Mouse (Mus musculus) midbrain, embryonic 16.5 days (tissue): ENCODE measurements around the gene Bcar1. TPM values are rescaled to one million over a fixed set of nuclear protein-coding genes. Genes with fewer than 3 reads are reported as not detected.

Source experiments
- ATAC-seq: fragments of 200-750 bp; cut with Nextera tagmentation; 2 replicates; pipeline ENCODE4 v1.8.0; 2017; ENCODE audit warnings: moderate TSS enrichment
- H3K27ac ChIP-seq: fragments of 300-500 bp; sonication (generic); 2 replicates; pipeline ENCODE4 v1.5.1; 2014; ENCODE audit warnings: mild to moderate bottlenecking, low read length, mixed read lengths
- H3K27me3 ChIP-seq: fragments of 300-500 bp; sonication (generic); 2 replicates; pipeline ENCODE4 v1.6.1; 2014; ENCODE audit warnings: low read depth, low read length, mixed read lengths; ENCODE audit not compliant: control insufficient read depth, insufficient read depth
- H3K36me3 ChIP-seq: fragments of 300-500 bp; sonication (generic); 2 replicates; pipeline ENCODE4 v1.6.1; 2014; ENCODE audit warnings: mild to moderate bottlenecking, low read length, moderate library complexity, mixed read lengths; ENCODE audit not compliant: control insufficient read depth, insufficient read depth
- H3K4me1 ChIP-seq: fragments of 300-500 bp; sonication (generic); 2 replicates; pipeline ENCODE4 v1.6.1; 2014; ENCODE audit warnings: mild to moderate bottlenecking, low read length, mixed read lengths; ENCODE audit not compliant: control insufficient read depth, insufficient read depth
- H3K4me2 ChIP-seq: fragments of 300-500 bp; sonication (generic); 2 replicates; pipeline ENCODE4 v1.6.1; 2014; ENCODE audit warnings: mild to moderate bottlenecking, low read length, mixed read lengths
- H3K4me3 ChIP-seq: fragments of 300-500 bp; sonication (generic); 2 replicates; pipeline ENCODE4 v1.5.1; 2014; ENCODE audit warnings: low read depth, mild to moderate bottlenecking, low read length, moderate library complexity, mixed read lengths
- H3K9ac ChIP-seq: fragments of 300-500 bp; sonication (generic); 2 replicates; pipeline ENCODE4 v1.6.1; 2014; ENCODE audit warnings: low read depth, low read length, mixed read lengths
- H3K9me3 ChIP-seq: fragments of 300-500 bp; sonication (generic); replicated peaks from 2 replicates; pipeline ENCODE4 v1.6.1; 2014; ENCODE audit warnings: mild to moderate bottlenecking, low read length, mixed read lengths; ENCODE audit not compliant: control insufficient read depth, poor library complexity, severe bottlenecking
- WGBS: fragments of 180-500 bp; shearing (Covaris S2); extraction: QIAGEN DNeasy Blood & Tissue Kit; methylation state at CpG from one replicate; pipeline ENCODE4 v1.1.7; 2014; 5-methylcytosine and 5-hydroxymethylcytosine counted together
- polyA plus RNA-seq: library from polyadenylated mRNA; unstranded; fragments of >200 nt; fragmentation: Nextera tagmentation; extraction: Ambion mirVana; gene quantifications from 2 replicates; pipeline ENCODE4 v1.2.1, GENCODE M21; 2015

Bcar1 gene
- polyA plus RNA-seq, 1 experiment from 2014 or later = 43.3 TPM

DNA sequence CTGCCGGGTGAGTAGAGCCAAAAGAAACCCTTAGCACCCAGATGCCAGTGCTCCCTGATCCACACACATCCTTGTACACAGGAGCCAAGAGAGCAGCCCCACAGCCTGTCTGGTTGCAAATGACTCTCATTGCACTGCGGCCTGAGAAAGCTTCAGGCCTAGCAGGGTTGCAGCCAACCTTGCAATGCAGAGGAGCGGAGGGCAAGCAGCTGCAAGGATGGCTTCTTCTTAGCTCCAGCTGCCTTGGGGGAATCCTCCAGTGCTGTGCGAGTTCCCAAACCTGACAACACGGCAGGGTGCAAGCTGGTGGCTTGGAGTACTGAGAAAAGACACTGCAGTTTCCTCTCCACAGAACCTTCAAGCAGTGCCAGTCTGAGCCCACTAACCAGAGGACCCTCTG lies 15.1 kb downstream of the Bcar1 start:
- H3K36me3 ChIP-seq = no peaks in the 10 kb centered on the region
- no peak for ATAC-seq
- no peak overlapping the region for H3K4me2 ChIP-seq
- no peak overlapping the region for H3K27ac ChIP-seq
- 73% methylated on average over 5 of the region's 5 CpGs for WGBS
- no peak overlapping the region for H3K4me3 ChIP-seq
- no peaks in the 10 kb centered on the region for H3K27me3 ChIP-seq
- no peaks in the 10 kb centered on the region for H3K9me3 ChIP-seq
- no peak overlapping the region for H3K9ac ChIP-seq
- peaks cover 33% of the 10 kb centered on the region for H3K4me1 ChIP-seq

DNA sequence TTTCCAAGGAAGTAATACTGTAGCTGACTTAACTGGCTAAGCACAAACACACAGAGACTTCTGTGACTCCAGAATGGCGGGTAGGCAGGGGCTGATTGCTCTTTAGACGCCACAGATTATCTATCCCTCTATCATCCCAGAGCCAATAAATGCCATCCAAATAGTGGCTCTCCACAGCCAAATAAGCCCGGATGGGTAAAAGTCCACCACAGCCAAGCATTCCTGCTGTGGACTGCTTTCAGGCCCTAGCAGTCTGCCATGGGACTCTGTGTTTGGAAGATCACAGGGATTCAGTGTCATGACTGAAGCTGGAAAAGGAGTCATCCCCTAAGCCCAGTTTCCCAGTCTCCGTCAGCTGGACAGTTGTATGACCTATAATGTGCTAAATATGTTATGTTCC lies 16.1 kb downstream of the Bcar1 start:
- no peaks in the 10 kb centered on the region for H3K9me3 ChIP-seq
- no peak overlapping the region for H3K27ac ChIP-seq
- no peak overlapping the region for H3K9ac ChIP-seq
- WGBS = 86% methylated on average over 4 of the region's 4 CpGs
- no peaks in the 10 kb centered on the region for H3K36me3 ChIP-seq
- no peak for ATAC-seq
- H3K4me1 ChIP-seq = peaks cover 24% of the 10 kb centered on the region
- H3K4me2 ChIP-seq = no peak overlapping the region
- H3K4me3 ChIP-seq = no peak overlapping the region
- H3K27me3 ChIP-seq = no peaks in the 10 kb centered on the region

DNA sequence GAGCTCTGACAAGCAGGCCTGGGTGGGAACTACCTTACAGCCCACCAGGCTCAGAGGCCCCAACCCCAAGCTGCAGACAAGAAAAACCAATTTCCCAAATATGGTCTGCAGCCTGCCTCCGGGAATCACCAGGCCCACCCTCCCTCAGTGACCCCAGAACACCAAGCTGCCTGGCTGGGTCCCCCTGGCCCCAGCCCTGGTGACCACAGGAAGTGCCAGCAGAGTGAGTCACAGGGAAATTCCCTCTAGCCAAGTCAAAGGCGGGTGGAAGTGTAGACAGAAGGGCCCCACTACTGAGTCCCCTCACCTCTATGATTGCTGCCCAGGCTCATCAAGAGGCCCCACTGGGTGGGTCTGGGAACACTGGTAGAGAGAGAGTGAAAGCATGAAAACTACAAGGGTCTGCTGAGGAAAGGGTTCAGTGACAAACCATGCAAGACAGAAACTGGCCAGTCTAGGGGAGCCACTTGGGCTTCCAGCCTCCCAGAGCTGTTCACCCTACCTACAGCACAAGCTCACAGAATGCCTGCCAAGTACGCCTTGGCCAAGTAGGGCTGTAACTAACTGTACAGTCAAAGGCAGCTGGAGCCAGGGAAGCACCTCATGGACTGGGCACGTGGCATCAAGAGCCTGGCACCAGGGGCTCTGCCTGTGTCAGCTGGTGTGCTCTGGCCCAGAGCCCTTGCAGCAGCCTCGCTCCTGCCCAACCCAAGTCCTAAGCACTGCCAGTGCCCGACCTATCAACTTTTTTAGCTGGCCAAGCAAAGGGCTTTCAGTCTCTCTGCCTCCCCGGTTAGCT lies 17.3 kb downstream of the Bcar1 start:
- no peaks in the 10 kb centered on the region for H3K9me3 ChIP-seq
- no peaks in the 10 kb centered on the region for H3K36me3 ChIP-seq
- 77% methylated on average over 7 of the region's 7 CpGs for WGBS
- H3K9ac ChIP-seq = no peak overlapping the region
- H3K4me3 ChIP-seq = no peak overlapping the region
- no peak overlapping the region for H3K27ac ChIP-seq
- H3K4me2 ChIP-seq = no peak overlapping the region
- no peaks in the 10 kb centered on the region for H3K27me3 ChIP-seq
- H3K4me1 ChIP-seq = peaks cover 19% of the 10 kb centered on the region
- ATAC-seq = peak; percentile 78

DNA sequence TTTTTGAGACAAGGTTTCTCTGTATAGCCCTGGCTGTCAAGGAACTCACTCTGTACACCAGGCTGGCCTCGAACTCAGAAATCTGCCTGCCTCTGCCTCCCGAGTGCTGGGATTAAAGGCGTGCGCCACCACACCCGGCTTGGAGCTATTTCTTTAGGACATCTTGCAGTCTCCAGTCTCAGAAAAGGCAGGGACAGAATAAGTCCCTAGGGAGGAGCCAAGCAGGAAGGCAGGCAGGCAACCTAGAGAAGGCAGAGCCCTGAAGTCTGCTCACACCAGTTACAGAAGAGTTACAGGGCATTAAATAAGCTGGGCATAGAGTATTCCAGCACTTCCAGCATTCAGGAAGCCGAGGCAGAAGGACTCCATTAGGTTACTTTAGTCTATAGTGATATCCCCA lies 18.3 kb downstream of the Bcar1 start:
- Histone ChIP-seq H3K4me3 (no peak overlapping the region), H3K4me1 (peaks cover 9% of the 10 kb centered on the region; the same call in 1 of the 2 replicates), H3K9ac (no peak overlapping the region), H3K4me2 (no peak overlapping the region), H3K36me3 (peaks cover 7% of the 10 kb centered on the region), H3K27ac (no peak overlapping the region), H3K9me3 (no peaks in the 10 kb centered on the region), H3K27me3 (no peaks in the 10 kb centered on the region)
- 95% methylated on average over 6 of the region's 6 CpGs for WGBS
- ATAC-seq = no peak

DNA sequence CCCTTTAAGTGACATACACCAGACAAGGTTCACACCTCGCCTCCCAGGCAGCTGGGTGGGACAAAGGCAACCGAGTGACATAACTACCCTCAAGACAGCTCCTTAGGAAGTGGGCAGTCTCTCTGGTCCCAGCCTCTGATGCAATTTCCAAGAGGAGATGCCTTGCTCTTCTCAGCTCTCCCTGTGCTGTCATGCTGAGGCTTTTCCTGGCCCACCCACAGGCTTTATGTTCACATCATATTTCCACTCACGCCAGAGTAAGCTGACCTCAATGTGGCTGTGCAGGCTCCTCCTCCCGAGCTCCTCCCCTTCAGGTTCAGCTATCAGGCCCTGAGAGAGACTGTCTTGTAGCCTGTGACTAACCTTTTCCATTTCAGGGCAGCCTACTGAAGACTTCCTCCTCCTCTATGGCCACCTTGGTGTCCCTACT lies 23.5 kb downstream of the Bcar1 start:
- Histone ChIP-seq H3K4me1 (peaks cover 25% of the 10 kb centered on the region), H3K27me3 (no peaks in the 10 kb centered on the region), H3K9me3 (no peaks in the 10 kb centered on the region), H3K4me2 (no peak overlapping the region), H3K27ac (no peak overlapping the region), H3K9ac (no peak overlapping the region), H3K36me3 (peaks cover 12% of the 10 kb centered on the region), H3K4me3 (no peak overlapping the region)
- ATAC-seq = no peak
- 69% methylated on average over 4 of the region's 4 CpGs for WGBS

DNA sequence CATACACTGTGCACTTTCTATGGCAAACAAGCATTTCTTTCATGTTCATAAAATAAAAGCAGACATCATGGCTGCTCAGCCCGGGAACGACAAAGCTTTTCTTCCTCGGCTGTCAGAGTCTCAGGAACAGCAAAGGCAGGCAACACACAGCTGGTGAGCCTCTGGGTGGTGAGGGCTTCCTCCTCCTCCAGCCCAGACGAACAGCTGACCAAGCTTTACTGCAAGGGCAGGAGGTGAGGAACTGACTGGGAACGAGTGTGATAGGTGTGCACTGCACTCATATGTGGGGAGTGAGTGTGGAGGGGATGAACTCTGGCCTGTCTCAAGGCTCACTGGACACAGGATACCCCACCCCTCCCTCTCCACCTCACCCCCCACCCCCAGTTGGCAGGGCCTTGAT lies 24.7 kb downstream of the Bcar1 start:
- no peaks in the 10 kb centered on the region for H3K27me3 ChIP-seq
- WGBS = 41% methylated on average over 5 of the region's 5 CpGs
- peaks cover 25% of the 10 kb centered on the region for H3K4me1 ChIP-seq
- 0 out of 2 replicates have a peak overlapping the region, but pooled peaks have one; percentile 1 for H3K27ac ChIP-seq
- H3K9me3 ChIP-seq = no peaks in the 10 kb centered on the region
- no peak overlapping the region for H3K4me3 ChIP-seq
- H3K9ac ChIP-seq = no peak overlapping the region
- H3K4me2 ChIP-seq = no peak overlapping the region
- no peak for ATAC-seq
- H3K36me3 ChIP-seq = peaks cover 21% of the 10 kb centered on the region

DNA sequence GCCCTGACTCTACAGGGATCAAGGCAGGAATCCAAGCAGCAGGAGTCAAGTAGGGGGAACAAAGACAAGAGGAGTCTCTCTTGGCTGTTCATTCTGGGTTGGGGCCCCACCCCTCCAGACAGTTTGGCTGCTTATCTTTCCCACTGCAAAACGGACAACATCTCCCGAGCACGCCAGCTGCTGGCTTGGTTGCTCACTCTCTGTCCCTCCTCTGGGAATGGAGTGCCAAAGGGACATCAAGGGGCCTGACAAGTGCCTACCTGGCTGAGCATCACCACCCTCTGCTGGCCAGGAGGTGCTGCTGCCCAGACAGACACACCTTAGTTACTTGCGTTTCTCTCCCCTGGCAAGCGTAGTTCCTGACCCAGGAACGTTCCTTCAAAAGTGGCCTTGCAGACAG lies 25.7 kb downstream of the Bcar1 start:
- no peak for ATAC-seq
- 44% methylated on average over 6 of the region's 6 CpGs for WGBS
- Histone ChIP-seq H3K27me3 (no peaks in the 10 kb centered on the region), H3K4me2 (no peak overlapping the region), H3K4me3 (no peak overlapping the region), H3K36me3 (peaks cover 27% of the 10 kb centered on the region), H3K9ac (peak overlapping the region; percentile 58), H3K4me1 (peaks cover 25% of the 10 kb centered on the region), H3K27ac (peak overlapping the region; percentile 92), H3K9me3 (no peaks in the 10 kb centered on the region)

DNA sequence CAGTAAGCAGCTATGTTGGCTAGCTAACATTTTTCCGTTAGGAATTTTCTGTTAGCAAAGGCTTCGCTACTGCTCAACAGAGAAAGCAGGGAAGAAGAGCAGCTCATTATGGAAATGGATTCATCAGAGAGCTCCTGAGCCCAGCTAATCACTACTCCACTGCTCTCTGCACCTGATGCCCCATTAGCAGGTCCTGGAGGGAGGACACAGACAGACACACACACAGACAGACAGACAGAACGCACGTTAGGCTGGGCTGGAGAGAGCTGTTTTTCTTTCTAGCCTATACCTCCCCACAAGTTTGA lies 26.2 kb downstream of the Bcar1 start:
- peak; percentile 26 for ATAC-seq
- Histone ChIP-seq H3K9ac (peak overlapping the region; percentile 58), H3K4me3 (no peak overlapping the region), H3K27me3 (no peaks in the 10 kb centered on the region), H3K36me3 (peaks cover 27% of the 10 kb centered on the region), H3K9me3 (no peaks in the 10 kb centered on the region), H3K4me2 (peak overlapping the region; percentile 25; the same call in 1 of the 2 replicates), H3K4me1 (peaks cover 25% of the 10 kb centered on the region), H3K27ac (peak overlapping the region; percentile 92)
- WGBS = 28% methylated on average over 4 of the region's 4 CpGs

DNA sequence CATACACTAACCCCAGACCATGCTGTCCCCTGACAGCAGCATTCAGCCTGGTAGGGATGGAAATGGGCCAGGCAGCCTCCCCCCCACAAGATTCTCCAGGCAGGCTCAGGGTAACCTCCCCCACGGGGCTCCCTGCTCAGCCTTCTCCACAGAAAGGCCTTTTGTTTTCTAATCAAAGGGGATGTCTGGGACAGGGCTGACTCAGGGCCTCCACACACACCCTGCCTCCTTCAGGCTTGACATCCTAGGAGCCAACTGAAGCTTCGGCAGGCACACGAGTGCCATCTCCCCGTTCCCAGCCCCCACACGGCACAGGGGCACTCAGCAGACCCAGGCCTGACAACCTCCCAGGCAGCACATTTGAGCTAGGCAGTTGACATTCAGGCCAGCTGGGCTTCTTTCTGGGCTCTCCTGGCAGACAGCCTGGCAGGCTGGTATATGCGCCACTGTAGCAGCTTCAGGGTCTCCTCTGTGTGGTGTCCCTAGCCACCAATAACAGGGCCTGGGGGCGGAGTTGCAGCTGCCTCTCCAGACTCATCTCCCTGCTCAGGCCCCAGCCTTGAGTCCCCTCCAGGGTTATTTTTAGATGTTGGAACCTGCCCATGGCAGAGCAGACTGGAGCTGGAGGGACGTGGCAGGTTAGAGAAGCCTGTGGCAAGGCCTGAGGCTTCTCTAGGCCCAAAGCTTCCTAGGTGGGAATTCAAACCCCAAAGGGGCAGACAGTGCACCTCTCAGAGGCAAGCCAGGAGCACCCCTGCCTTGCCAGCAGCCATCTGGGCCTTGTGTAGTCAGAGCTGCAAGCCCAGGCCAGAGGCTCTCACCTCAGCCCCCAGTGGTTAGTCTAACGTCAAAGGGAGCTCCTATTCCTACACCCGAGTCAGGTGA lies 26.8 kb downstream of the Bcar1 start:
- Histone ChIP-seq H3K27me3 (no peaks in the 10 kb centered on the region), H3K27ac (peak overlapping the region; percentile 92), H3K36me3 (peaks cover 27% of the 10 kb centered on the region), H3K4me1 (peaks cover 25% of the 10 kb centered on the region), H3K4me2 (peak overlapping the region; percentile 25; the same call in 1 of the 2 replicates), H3K9me3 (no peaks in the 10 kb centered on the region), H3K4me3 (no peak overlapping the region), H3K9ac (peak overlapping the region; percentile 58)
- 12% methylated on average over 10 of the region's 10 CpGs for WGBS
- ATAC-seq = peak; percentile 87
